Mouse (Mus musculus): ENCODE results near the gene Ptpro.

- TF ChIP-seq CTCF (conservative IDR thresholded peaks at IDR 0.05; ENCODE audit: low read length) (no peak), NANOG (IDR thresholded peaks at IDR 0.05; ENCODE audit: borderline replicate concordance, low read length) (no peak), POU5F1 (IDR thresholded peaks at IDR 0.05; ENCODE audit: borderline replicate concordance, low read length) (no peak)
These were observed 191.0 kb downstream of the Ptpro start for GRCm38 (mm10) chr6:137443089-137443488.

Measured in E14TG2a.4 (cell line).